Mouse (Mus musculus) liver, postnatal 0 days (tissue): Measurements from ENCODE around the gene Hils1. TPM values are rescaled to one million over a fixed set of nuclear protein-coding genes. Genes with fewer than 3 reads are reported as not detected.

Experiments
- ATAC-seq: fragments of 200-750 bp; cut with Nextera tagmentation; 2 replicates; pipeline ENCODE4 v1.8.0; 2017; ENCODE audit warnings: mild to moderate bottlenecking, moderate library complexity
- DNase-seq: peaks from one replicate; pipeline ENCODE4 v3.0.0-alpha.2; 2016
- H3K27ac ChIP-seq: fragments of 300-500 bp; sonication (generic); 2 replicates; pipeline ENCODE4 v1.5.1; 2014; ENCODE audit warnings: antibody characterized with exemption, moderate library complexity, mild to moderate bottlenecking, low read depth
- H3K27me3 ChIP-seq: fragments of 300-500 bp; sonication (generic); 2 replicates; pipeline ENCODE4 v1.6.1; 2014; ENCODE audit warnings: low read length, control low read depth, mixed read lengths; ENCODE audit not compliant: insufficient read depth
- H3K36me3 ChIP-seq: fragments of 300-500 bp; sonication (generic); replicated peaks from 2 replicates; pipeline ENCODE4 v1.6.1; 2014; ENCODE audit warnings: mild to moderate bottlenecking, control low read depth, low read length, moderate library complexity, mixed read lengths; ENCODE audit not compliant: insufficient read depth
- H3K4me1 ChIP-seq: fragments of 300-500 bp; sonication (generic); 2 replicates; pipeline ENCODE4 v1.6.1; 2014; ENCODE audit warnings: antibody characterized with exemption, mild to moderate bottlenecking, control low read depth; ENCODE audit not compliant: insufficient read depth
- H3K4me2 ChIP-seq: fragments of 300-500 bp; sonication (generic); 2 replicates; pipeline ENCODE4 v1.6.1; 2014; ENCODE audit warnings: low read depth, mild to moderate bottlenecking, low read length, moderate library complexity, mixed read lengths
- H3K4me3 ChIP-seq: fragments of 300-500 bp; sonication (generic); 2 replicates; pipeline ENCODE4 v1.5.1; 2014; ENCODE audit warnings: low read depth, low read length
- H3K9ac ChIP-seq: fragments of 300-500 bp; sonication (generic); replicated peaks from 2 replicates; pipeline ENCODE4 v1.6.1; 2014; ENCODE audit warnings: mild to moderate bottlenecking, moderate library complexity
- H3K9me3 ChIP-seq: fragments of 300-500 bp; sonication (generic); 2 replicates; pipeline ENCODE4 v1.6.1; 2016; ENCODE audit warnings: mild to moderate bottlenecking, control low read depth, low read length, mixed read lengths
- CTCF ChIP-seq: sonication (generic); IDR thresholded peaks from 2 replicates; pipeline ENCODE4 v1.5.1; 2016; ENCODE audit warnings: antibody characterized with exemption, low read depth
- EP300 ChIP-seq: IDR thresholded peaks from 2 replicates; pipeline ENCODE4 v1.6.1; 2016; ENCODE audit warnings: antibody characterized with exemption, low read depth, mild to moderate bottlenecking
- WGBS: fragments of 180-500 bp; shearing (Covaris S2); extraction: QIAGEN DNeasy Blood & Tissue Kit; methylation state at CpG from one replicate; pipeline ENCODE4 v1.1.7; 2014; ENCODE audit not compliant: insufficient replicate concordance; 5-methylcytosine and 5-hydroxymethylcytosine counted together
- polyA plus RNA-seq: library from polyadenylated mRNA; unstranded; fragments of >200 nt; fragmentation: Nextera tagmentation; extraction: Ambion mirVana; gene quantifications from 2 replicates; pipeline ENCODE4 v1.2.1, GENCODE M21; 2015

The Hils1 gene
- polyA plus RNA-seq, 1 experiment from 2014 or later: not detected

DNA sequence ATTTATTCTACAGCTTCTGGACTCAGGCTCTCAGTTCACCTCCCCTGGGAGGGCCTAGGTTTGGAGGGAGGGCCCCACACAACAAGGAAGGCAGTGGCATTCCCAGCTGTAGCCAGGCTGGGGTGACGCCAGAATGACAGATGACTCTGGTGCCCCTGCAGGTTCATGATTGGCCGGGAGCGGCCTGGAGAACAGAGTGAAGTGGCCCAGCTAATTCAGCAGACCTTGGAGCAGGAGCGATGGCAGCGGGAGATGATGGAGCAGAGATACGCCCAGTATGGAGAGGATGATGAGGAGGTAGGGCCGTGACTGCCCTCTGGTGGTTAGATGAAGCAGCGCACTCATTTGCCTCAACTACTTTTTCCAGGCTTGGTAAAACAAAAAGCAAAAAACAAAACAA, 33.7 kb downstream of the Hils1 start:
- Histone ChIP-seq H3K27me3 (no peaks in the 10 kb centered on the region), H3K9ac (no peak overlapping the region), H3K4me2 (peak overlapping the region; percentile 50), H3K27ac (peak overlapping the region; percentile 19; the same call in 1 of the 2 replicates), H3K4me3 (no peak overlapping the region), H3K36me3 (peaks cover 52% of the 10 kb centered on the region), H3K4me1 (peaks cover 42% of the 10 kb centered on the region), H3K9me3 (no peaks in the 10 kb centered on the region)
- 11% methylated on average over 8 of the region's 8 CpGs for WGBS
- DNase-seq (peak; percentile 78), ATAC-seq (peak; percentile 37)
- TF ChIP-seq CTCF: peak; percentile 98
- no peak for TF ChIP-seq EP300

DNA sequence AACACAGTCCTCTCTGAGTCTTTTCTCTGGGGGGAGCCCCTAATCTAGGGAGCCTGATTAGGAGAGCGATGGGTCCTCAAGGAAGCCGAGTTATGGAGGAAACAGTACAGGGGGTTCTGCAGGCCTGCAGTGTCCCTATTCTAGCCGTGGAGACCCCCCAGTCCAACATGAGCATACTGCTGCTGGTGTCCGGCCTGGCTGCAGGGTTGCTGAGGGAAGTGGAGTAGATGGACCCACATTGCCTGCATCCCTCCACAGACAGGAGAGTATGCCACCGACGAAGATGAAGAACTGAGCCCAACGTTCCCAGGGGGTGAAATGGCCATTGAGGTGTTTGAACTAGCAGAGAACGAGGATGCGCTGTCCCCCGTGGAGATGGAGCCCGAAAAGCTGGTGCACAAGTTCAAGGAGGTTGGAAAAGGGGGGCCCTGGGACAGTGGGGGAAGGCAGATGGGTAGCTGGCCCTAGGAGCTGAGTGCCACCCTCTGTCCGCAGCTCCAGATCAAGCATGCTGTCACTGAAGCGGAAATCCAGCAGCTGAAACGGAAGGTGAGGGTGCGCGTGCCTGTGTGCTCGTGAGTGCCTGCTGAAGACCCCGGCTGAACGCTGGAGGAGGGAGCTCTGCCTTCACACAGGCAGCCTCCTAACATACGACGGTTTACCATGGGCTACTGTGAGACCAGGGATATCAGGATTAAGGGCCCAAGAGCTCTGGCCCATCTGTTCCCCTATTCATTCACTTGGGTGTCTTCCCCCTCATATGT, 34.4 kb downstream of the Hils1 start:
- no peak overlapping the region for H3K27ac ChIP-seq
- H3K9ac ChIP-seq: no peak overlapping the region
- ATAC-seq (no peak), DNase-seq (no peak)
- WGBS: 86% methylated on average over 21 of the region's 21 CpGs
- peaks cover 46% of the 10 kb centered on the region for H3K36me3 ChIP-seq
- peaks cover 43% of the 10 kb centered on the region for H3K4me1 ChIP-seq
- no peak for TF ChIP-seq EP300
- no peak for TF ChIP-seq CTCF
- H3K4me3 ChIP-seq: no peak overlapping the region
- H3K4me2 ChIP-seq: no peak overlapping the region
- no peaks in the 10 kb centered on the region for H3K27me3 ChIP-seq
- no peaks in the 10 kb centered on the region for H3K9me3 ChIP-seq

DNA sequence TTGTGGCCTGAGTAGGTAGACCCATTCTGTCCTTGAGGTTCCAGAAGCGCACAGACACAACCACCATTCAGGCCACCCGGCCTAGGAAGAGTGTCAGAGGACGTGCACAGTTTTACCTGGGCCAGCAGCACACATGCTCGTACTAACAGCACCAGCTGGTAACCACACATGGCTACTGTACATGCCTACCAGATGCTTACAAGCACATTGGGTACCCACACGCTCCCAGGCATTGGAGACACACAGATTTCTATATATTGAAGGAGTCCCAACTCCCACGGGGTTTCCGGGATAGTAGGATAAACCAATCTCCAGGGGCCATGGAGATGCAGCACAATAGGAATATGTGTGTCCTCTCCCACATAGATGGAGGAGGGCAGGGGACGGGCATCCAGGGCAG, 35.3 kb downstream of the Hils1 start:
- H3K4me2 ChIP-seq: no peak overlapping the region
- DNase-seq (no peak), ATAC-seq (no peak)
- H3K27ac ChIP-seq: no peak overlapping the region
- H3K9me3 ChIP-seq: no peaks in the 10 kb centered on the region
- TF ChIP-seq CTCF (no peak), EP300 (no peak)
- peaks cover 46% of the 10 kb centered on the region for H3K4me1 ChIP-seq
- WGBS: 91% methylated on average over 8 of the region's 8 CpGs
- no peak overlapping the region for H3K4me3 ChIP-seq
- no peak overlapping the region for H3K9ac ChIP-seq
- H3K36me3 ChIP-seq: peaks cover 41% of the 10 kb centered on the region
- H3K27me3 ChIP-seq: 0 out of 2 replicates have a peak, but pooled peaks cover under 1% of the 10 kb centered on the region

DNA sequence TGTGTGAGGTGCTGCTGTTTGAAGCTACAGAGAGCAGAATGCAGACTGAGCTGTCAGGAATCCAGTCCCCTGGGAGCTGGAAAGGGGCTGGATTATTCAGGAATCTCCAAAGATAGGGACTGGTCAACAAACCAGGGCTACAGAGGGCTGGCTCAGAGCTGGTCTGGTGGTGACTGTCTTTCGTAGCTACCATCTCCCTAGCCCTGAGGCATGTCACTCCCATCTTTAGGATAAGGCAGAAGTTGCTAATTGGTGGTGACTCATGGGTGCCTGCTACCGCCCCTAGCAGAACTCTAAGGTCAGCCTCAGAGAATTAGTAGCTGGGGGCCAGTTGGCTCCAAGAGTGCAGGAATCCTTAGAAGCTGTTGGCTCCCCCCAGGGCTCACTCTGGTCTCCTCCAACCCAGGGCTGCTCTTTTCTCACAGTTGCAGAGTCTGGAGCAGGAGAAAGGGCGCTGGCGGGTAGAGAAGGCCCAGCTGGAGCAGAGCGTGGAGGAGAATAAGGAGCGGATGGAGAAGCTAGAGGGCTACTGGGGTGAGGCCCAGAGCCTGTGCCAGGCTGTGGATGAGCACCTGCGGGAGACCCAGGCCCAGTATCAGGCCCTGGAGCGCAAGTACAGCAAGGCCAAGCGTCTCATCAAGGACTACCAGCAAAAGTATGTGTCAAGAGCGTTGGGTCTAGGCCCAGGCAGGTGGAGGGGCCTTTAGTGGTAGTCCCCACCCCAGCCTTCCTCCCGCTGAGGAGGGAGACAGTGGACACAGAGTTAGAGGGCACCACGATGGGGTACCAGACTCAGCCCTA, 36.9 kb downstream of the Hils1 start:
- no peak for ATAC-seq
- Histone ChIP-seq H3K4me2 (no peak overlapping the region), H3K4me1 (peaks cover 39% of the 10 kb centered on the region), H3K27me3 (peaks cover 11% of the 10 kb centered on the region; the same call in 1 of the 2 replicates), H3K9ac (no peak overlapping the region), H3K9me3 (no peaks in the 10 kb centered on the region), H3K36me3 (peaks cover 37% of the 10 kb centered on the region), H3K4me3 (no peak overlapping the region), H3K27ac (peak overlapping the region; percentile 29; the same call in 1 of the 2 replicates)
- DNase-seq: no peak
- no peak for TF ChIP-seq EP300
- TF ChIP-seq CTCF: no peak
- WGBS: 86% methylated on average over 12 of the region's 12 CpGs

DNA sequence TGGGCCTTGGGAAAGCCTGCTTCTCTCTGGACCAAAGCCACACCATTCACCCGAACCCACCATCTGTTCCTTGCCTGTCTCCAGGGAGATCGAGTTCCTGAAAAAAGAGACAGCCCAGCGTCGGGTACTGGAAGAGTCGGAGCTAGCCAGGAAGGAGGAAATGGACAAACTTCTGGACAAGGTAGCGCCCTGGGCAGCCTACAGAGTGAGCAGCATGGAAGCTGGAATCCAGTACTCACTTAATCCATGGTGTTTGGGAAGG, 37.5 kb downstream of the Hils1 start:
- H3K36me3 ChIP-seq: peaks cover 32% of the 10 kb centered on the region

DNA sequence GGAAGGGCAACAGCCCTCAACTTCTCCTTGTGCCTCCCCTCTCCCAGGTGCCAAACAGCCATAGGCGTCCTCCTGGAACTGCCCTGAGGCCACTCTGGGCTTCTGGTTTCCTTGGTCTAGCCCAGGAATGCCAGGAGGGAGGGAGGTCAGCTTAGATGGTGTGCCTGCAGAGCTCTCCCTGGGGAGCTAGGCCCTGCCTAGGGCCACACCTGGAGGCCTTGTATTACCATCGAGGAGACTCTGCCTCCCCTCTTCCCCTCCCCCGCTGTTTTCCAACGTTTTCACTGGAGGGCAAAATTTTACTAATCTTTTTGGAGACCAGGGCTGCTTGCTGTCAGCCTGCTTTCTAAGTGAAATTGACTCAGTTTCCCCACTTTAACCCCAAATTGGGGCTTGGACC, 38.6 kb downstream of the Hils1 start:
- H3K27me3 ChIP-seq: peaks cover 25% of the 10 kb centered on the region
- H3K9me3 ChIP-seq: no peaks in the 10 kb centered on the region
- H3K4me3 ChIP-seq: 0 out of 2 replicates have a peak overlapping the region, but pooled peaks have one; percentile 49
- H3K4me1 ChIP-seq: peaks cover 32% of the 10 kb centered on the region
- peak overlapping the region; percentile 88 for H3K4me2 ChIP-seq
- ATAC-seq (no peak), DNase-seq (no peak)
- TF ChIP-seq CTCF: no peak
- no peak for TF ChIP-seq EP300
- H3K9ac ChIP-seq: 0 out of 2 replicates have a peak overlapping the region, but pooled peaks have one; percentile 57
- peaks cover 25% of the 10 kb centered on the region for H3K36me3 ChIP-seq
- 49% methylated on average over 4 of the region's 4 CpGs for WGBS
- no peak overlapping the region for H3K27ac ChIP-seq

More for the DNA sequence above, 37.5 kb downstream of the Hils1 start:
- Histone ChIP-seq H3K4me2 (no peak overlapping the region), H3K27me3 (peaks cover 16% of the 10 kb centered on the region), H3K4me3 (no peak overlapping the region), H3K4me1 (peaks cover 43% of the 10 kb centered on the region), H3K27ac (peak overlapping the region; percentile 29; the same call in 1 of the 2 replicates), H3K9me3 (no peaks in the 10 kb centered on the region), H3K9ac (no peak overlapping the region)
- WGBS: 81% methylated on average over 6 of the region's 6 CpGs
- no peak for ATAC-seq
- TF ChIP-seq CTCF: no peak
- TF ChIP-seq EP300: no peak
- DNase-seq: no peak
